Mouse (Mus musculus): ENCODE results near the gene Tlk2. TPM values are rescaled to one million over a fixed set of nuclear protein-coding genes. Genes with fewer than 3 reads are reported as not detected.

Gene Tlk2
- polyA plus RNA-seq, 1 experiment, result 90.1 TPM

GRCm38 (mm10) chr11:105331732-105332131 lies 153.1 kb downstream of the Tlk2 start:
- no peaks in the 10 kb centered on the region for H3K36me3 ChIP-seq (ENCODE audit: control insufficient read depth, insufficient read depth, low read length)
- TF ChIP-seq POLR2A (IDR thresholded peaks at IDR 0.05; ENCODE audit: control insufficient read depth, low read depth, low read length) (no peak), CTCF (IDR thresholded peaks at IDR 0.05; ENCODE audit: control insufficient read depth, insufficient read depth, insufficient replicate concordance, low read depth, low read length) (no peak)
- no peaks in the 10 kb centered on the region for H3K27me3 ChIP-seq (ENCODE audit: control insufficient read depth, insufficient read depth, low read length)
- H3K4me1 ChIP-seq (ENCODE audit: control insufficient read depth, insufficient read depth, low read length), result no peaks in the 10 kb centered on the region
- no peak overlapping the region for H3K4me3 ChIP-seq (ENCODE audit: control insufficient read depth, low read depth, low read length)
- no peak overlapping the region for H3K27ac ChIP-seq (ENCODE audit: control insufficient read depth, insufficient read depth, low read depth, low read length)

GRCm38 (mm10) chr11:105332468-105332867 lies 153.9 kb downstream of the Tlk2 start:
- H3K27me3 ChIP-seq (ENCODE audit: control insufficient read depth, insufficient read depth, low read length), result no peaks in the 10 kb centered on the region
- H3K4me3 ChIP-seq (ENCODE audit: control insufficient read depth, low read depth, low read length), result no peak overlapping the region
- H3K27ac ChIP-seq (ENCODE audit: control insufficient read depth, insufficient read depth, low read depth, low read length), result no peak overlapping the region
- H3K4me1 ChIP-seq (ENCODE audit: control insufficient read depth, insufficient read depth, low read length), result no peaks in the 10 kb centered on the region
- H3K36me3 ChIP-seq (ENCODE audit: control insufficient read depth, insufficient read depth, low read length), result no peaks in the 10 kb centered on the region
- no peak for TF ChIP-seq POLR2A (IDR thresholded peaks at IDR 0.05; ENCODE audit: control insufficient read depth, low read depth, low read length)
- peak; percentile 52; the same call in 1 of the 2 replicates for TF ChIP-seq CTCF (IDR thresholded peaks at IDR 0.05; ENCODE audit: control insufficient read depth, insufficient read depth, insufficient replicate concordance, low read depth, low read length)

Other genes with a start within 250 kb of the Tlk2 start
- gene Efcab3, start 115.2 kb upstream of the Tlk2 start, polyA plus RNA-seq (2012; rRNA removed), result 138 and 148 TPM in 2 replicates
- 20.7 and 26.4 TPM in 2 replicates for gene Mettl2, start 52.4 kb upstream of the Tlk2 start, polyA plus RNA-seq (2012; rRNA removed)
- gene Gm10842, start 31.9 kb upstream of the Tlk2 start, polyA plus RNA-seq (2012; rRNA removed), result not detected in 2 replicates
- gene Mrc2, start 113.8 kb downstream of the Tlk2 start, polyA plus RNA-seq (2012; rRNA removed), result 1.2 and 1.5 TPM in 2 replicates